ENCODE assay signal across 11 mouse cellular contexts in the genomic region with DNA sequence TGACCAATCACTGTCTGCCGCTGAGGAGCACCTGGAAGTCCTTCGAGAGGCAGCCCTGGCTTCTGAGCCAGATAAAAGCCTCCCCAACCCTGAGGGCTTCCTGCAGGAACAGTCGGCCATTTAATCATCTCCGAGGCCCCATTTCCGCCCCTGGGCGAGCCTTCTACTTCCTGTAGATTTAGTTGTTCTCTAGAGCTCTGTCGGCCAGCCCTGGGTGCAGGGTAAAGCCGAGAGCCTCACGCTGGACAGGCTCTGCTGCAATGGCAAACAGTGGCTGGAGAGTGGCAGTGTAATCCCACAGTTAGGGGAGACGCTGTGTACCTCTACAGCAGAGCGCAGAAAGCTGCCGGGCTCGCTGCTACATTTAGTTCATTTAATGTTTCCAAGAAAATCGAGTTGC. TPM values are rescaled to one million over a fixed set of nuclear protein-coding genes. Genes with fewer than 3 reads are reported as not detected.
DNase-seq lines count a peak whose midpoint lies in the region; ATAC-seq lines count a peak whose summit lies in the region.
"Had no signal": no experiment of that assay in that cellular context is flagged by ENCODE, and none has a peak within 500 bp of the region (broad histone marks: within the 10 kb centered on the region; RNA-seq: fewer than 3 reads in every experiment).

No protein-coding gene starts in this region.

- intact Hi-C loops in left cerebral cortex, postnatal 4 days (cut with DNase I), result loop anchor here (5.0 to 10.0 kb wide), 2 partner anchors 331 to 684 kb away; no protein-coding TSS in a partner anchor

- no peak for ATAC-seq in hindbrain, embryonic 14.5 days (ENCODE audit: low FRiP score)
- no peak for ATAC-seq in hindbrain, embryonic 11.5 days (ENCODE audit: low FRiP score)
- ATAC-seq in heart, embryonic 15.5 days (replicated peaks; ENCODE audit: insufficient number of reproducible peaks, insufficient read depth, low FRiP score, low read depth), result peak; percentile 16; the same call in 1 of the 2 replicates
- peak; percentile 68 for ATAC-seq in neural tube, embryonic 15.5 days (ENCODE audit: low FRiP score)
- ATAC-seq: Patski had no signal

- no peak overlapping the region for H3K27ac ChIP-seq in hindbrain, embryonic 14.5 days
- H3K27ac ChIP-seq in hindbrain, embryonic 11.5 days (ENCODE audit: low read depth, low read length), result no peak overlapping the region
- H3K27ac ChIP-seq in heart, embryonic 15.5 days, result peak overlapping the region; percentile 13
- H3K27ac ChIP-seq in neural tube, embryonic 15.5 days (replicated peaks), result no peak overlapping the region
- H3K27ac ChIP-seq: hindbrain, embryonic 15.5 days had no signal

- H3K9ac ChIP-seq in hindbrain, embryonic 14.5 days, result no peak overlapping the region
- H3K9ac ChIP-seq in hindbrain, embryonic 11.5 days (ENCODE audit: low read depth, low read length), result no peak overlapping the region
- H3K9ac ChIP-seq in heart, embryonic 15.5 days, result no peak overlapping the region
- no peak overlapping the region for H3K9ac ChIP-seq in neural tube, embryonic 15.5 days (replicated peaks)
- H3K9ac ChIP-seq: hindbrain, embryonic 15.5 days had no signal

- WGBS in hindbrain, embryonic 14.5 days, result 65% methylated on average over 14 of the region's 14 CpGs
- 60% methylated on average over 14 of the region's 14 CpGs for WGBS in hindbrain, embryonic 11.5 days
- WGBS in heart, embryonic 15.5 days, result 43% methylated on average over 14 of the region's 14 CpGs
- WGBS in neural tube, embryonic 15.5 days, result 52% methylated on average over 14 of the region's 14 CpGs

- 0 out of 2 replicates have a peak, but pooled peaks cover 3% of the 10 kb centered on the region for H3K4me1 ChIP-seq in hindbrain, embryonic 14.5 days (replicated peaks; ENCODE audit: control insufficient read depth, insufficient read depth, low read length)
- no peaks in the 10 kb centered on the region for H3K4me1 ChIP-seq in hindbrain, embryonic 11.5 days (replicated peaks; ENCODE audit: control insufficient read depth, insufficient read depth, low read length)
- peaks cover 26% of the 10 kb centered on the region for H3K4me1 ChIP-seq in heart, embryonic 15.5 days (replicated peaks)
- H3K4me1 ChIP-seq in neural tube, embryonic 15.5 days, result 0 out of 2 replicates have a peak, but pooled peaks cover 4% of the 10 kb centered on the region
- H3K4me1 ChIP-seq: hindbrain, embryonic 15.5 days had no signal

- H3K9me3 ChIP-seq in hindbrain, embryonic 14.5 days (ENCODE audit: control insufficient read depth, low read length), result no peaks in the 10 kb centered on the region
- H3K9me3 ChIP-seq in hindbrain, embryonic 11.5 days (ENCODE audit: control insufficient read depth, low read length), result no peaks in the 10 kb centered on the region
- no peaks in the 10 kb centered on the region for H3K9me3 ChIP-seq in heart, embryonic 15.5 days (replicated peaks)
- no peaks in the 10 kb centered on the region for H3K9me3 ChIP-seq in neural tube, embryonic 15.5 days (replicated peaks)
- H3K9me3 ChIP-seq: hindbrain, embryonic 15.5 days had no signal

- H3K27me3 ChIP-seq in hindbrain, embryonic 14.5 days (ENCODE audit: control insufficient read depth, insufficient read depth, low read length), result no peaks in the 10 kb centered on the region
- H3K27me3 ChIP-seq in hindbrain, embryonic 11.5 days (ENCODE audit: control insufficient read depth, insufficient read depth, low read length), result no peaks in the 10 kb centered on the region
- H3K27me3 ChIP-seq in heart, embryonic 15.5 days, result no peaks in the 10 kb centered on the region
- H3K27me3 ChIP-seq in neural tube, embryonic 15.5 days (replicated peaks), result no peaks in the 10 kb centered on the region
- H3K27me3 ChIP-seq: hindbrain, embryonic 15.5 days; Patski had no signal

- peak; percentile 30 for DNase-seq in hindbrain, embryonic 14.5 days (ENCODE audit: low spot score)
- DNase-seq in hindbrain, embryonic 11.5 days (ENCODE audit: low spot score), result no peak
- DNase-seq in cerebellum, postnatal 14 days, result peak; percentile 54 to 65
- DNase-seq in left cerebral cortex, postnatal 4 days, result peak; percentile 27
- no peak for DNase-seq in spleen, postnatal 14 days (ENCODE audit: low spot score in 2 of 2)
- DNase-seq in ovary, postnatal 36 days (ENCODE audit: low spot score), result no peak

- H3K4me3 ChIP-seq in hindbrain, embryonic 14.5 days (replicated peaks; ENCODE audit: low read length), result no peak overlapping the region
- H3K4me3 ChIP-seq in hindbrain, embryonic 11.5 days (ENCODE audit: low read depth, low read length), result no peak overlapping the region
- no peak overlapping the region for H3K4me3 ChIP-seq in heart, embryonic 15.5 days
- no peak overlapping the region for H3K4me3 ChIP-seq in neural tube, embryonic 15.5 days (replicated peaks)
- H3K4me3 ChIP-seq: hindbrain, embryonic 15.5 days had no signal

- H3K4me2 ChIP-seq in hindbrain, embryonic 14.5 days (replicated peaks), result no peak overlapping the region
- H3K4me2 ChIP-seq in hindbrain, embryonic 11.5 days (replicated peaks; ENCODE audit: low read depth, low read length), result no peak overlapping the region
- 0 out of 2 replicates have a peak overlapping the region, but pooled peaks have one; percentile 18 for H3K4me2 ChIP-seq in heart, embryonic 15.5 days
- H3K4me2 ChIP-seq in neural tube, embryonic 15.5 days, result no peak overlapping the region
- H3K4me2 ChIP-seq: hindbrain, embryonic 15.5 days had no signal

- H3K36me3 ChIP-seq in hindbrain, embryonic 14.5 days (replicated peaks; ENCODE audit: control insufficient read depth, insufficient read depth), result no peaks in the 10 kb centered on the region
- peaks cover 2% of the 10 kb centered on the region; the same call in 1 of the 2 replicates for H3K36me3 ChIP-seq in hindbrain, embryonic 11.5 days (ENCODE audit: control insufficient read depth, insufficient read depth, low read length)
- peaks cover 9% of the 10 kb centered on the region; the same call in 1 of the 2 replicates for H3K36me3 ChIP-seq in heart, embryonic 15.5 days
- no peaks in the 10 kb centered on the region for H3K36me3 ChIP-seq in neural tube, embryonic 15.5 days
- H3K36me3 ChIP-seq: hindbrain, embryonic 15.5 days had no signal

RNA-seq across cellular contexts. Expression of a gene that starts 11.3 kb away (rescaled TPM):
- polyA plus RNA-seq in hindbrain, embryonic 14.5 days (2014; fragmentation: Nextera tagmentation; extraction: Ambion mirVana), result 20.1 and 21.9 TPM in 2 replicates
- polyA plus RNA-seq in hindbrain, embryonic 11.5 days (2014; fragmentation: Nextera tagmentation; extraction: Ambion mirVana), result 79.4 and 80.3 TPM in 2 replicates
- polyA plus RNA-seq in heart, embryonic 15.5 days (2015; fragmentation: Nextera tagmentation; extraction: Ambion mirVana), result 84.6 and 87.1 TPM in 2 replicates
- 1 to 10 TPM; 6.5 to 7.7 TPM for total RNA-seq in left cerebral cortex, postnatal 4 days (2021)
- polyA plus RNA-seq in neural tube, embryonic 15.5 days (2015; fragmentation: Nextera tagmentation; extraction: Ambion mirVana), result 14.4 and 28.2 TPM in 2 replicates
- total RNA-seq: neutrophil, adult 5-6 weeks had no signal

RNA-seq across cellular contexts. Expression of a gene that starts 36.9 kb away (rescaled TPM):
- not detected in 2 replicates for polyA plus RNA-seq in hindbrain, embryonic 14.5 days (2014; fragmentation: Nextera tagmentation; extraction: Ambion mirVana)
- polyA plus RNA-seq in hindbrain, embryonic 11.5 days (2014; fragmentation: Nextera tagmentation; extraction: Ambion mirVana), result not detected in 2 replicates
- not detected in 2 replicates for polyA plus RNA-seq in heart, embryonic 15.5 days (2015; fragmentation: Nextera tagmentation; extraction: Ambion mirVana)
- total RNA-seq in left cerebral cortex, postnatal 4 days (2021), result not detected
- polyA plus RNA-seq in neural tube, embryonic 15.5 days (2015; fragmentation: Nextera tagmentation; extraction: Ambion mirVana), result not detected in 2 replicates
- total RNA-seq: neutrophil, adult 5-6 weeks had no signal
- polyA plus RNA-seq: hindbrain, embryonic 15.5 days; Patski had no signal

RNA-seq across cellular contexts. Expression of a gene that starts 41.5 kb away (rescaled TPM):
- polyA plus RNA-seq in hindbrain, embryonic 14.5 days (2014; fragmentation: Nextera tagmentation; extraction: Ambion mirVana), result 2.9 TPM in 2 replicates
- 2.9 and 3.6 TPM in 2 replicates for polyA plus RNA-seq in hindbrain, embryonic 11.5 days (2014; fragmentation: Nextera tagmentation; extraction: Ambion mirVana)
- 6.9 and 8.9 TPM in 2 replicates for polyA plus RNA-seq in heart, embryonic 15.5 days (2015; fragmentation: Nextera tagmentation; extraction: Ambion mirVana)
- 1 to 10 TPM; 3.0 to 3.8 TPM for total RNA-seq in left cerebral cortex, postnatal 4 days (2021)
- polyA plus RNA-seq in neural tube, embryonic 15.5 days (2015; fragmentation: Nextera tagmentation; extraction: Ambion mirVana), result 2.6 and 6.9 TPM in 2 replicates

Comparison
In these comparisons a context has a peak if more than half of its experiments do, and no peak if none do; other contexts are left out.
1. DNase-seq: peak in hindbrain, embryonic 14.5 days (single experiment), cerebellum, postnatal 14 days (2 of 2) and left cerebral cortex, postnatal 4 days (single experiment); none in hindbrain, embryonic 11.5 days (single experiment), spleen, postnatal 14 days (0 of 2) and ovary, postnatal 36 days (single experiment).
2. ATAC-seq: peak in heart, embryonic 15.5 days (single experiment) and neural tube, embryonic 15.5 days (single experiment); none in hindbrain, embryonic 14.5 days (single experiment) and hindbrain, embryonic 11.5 days (single experiment).